Mouse (Mus musculus) retina, embryonic 14.5 days (tissue): Measurements from ENCODE around the gene Ly75.

Experiments used
- DNase-seq: peaks from one replicate; pipeline ENCODE4 v3.0.0-alpha.2; 2015; ENCODE audit warnings: low spot score

Gene Ly75

GRCm38 (mm10) chr2:60323411-60323810, 59.7 kb downstream of the Ly75 start:
- DNase-seq, result peak; percentile 31

GRCm38 (mm10) chr2:60322031-60322726, 60.9 kb downstream of the Ly75 start:
- DNase-seq, result no peak

- DNase-seq, result no peak
Observed at GRCm38 (mm10) chr2:60303796-60304195, 79.3 kb downstream of the Ly75 start.

- DNase-seq, result no peak
Observed at GRCm38 (mm10) chr2:60299323-60299722, 83.8 kb downstream of the Ly75 start.

GRCm38 (mm10) chr2:60298266-60298665, 84.8 kb downstream of the Ly75 start:
- no peak for DNase-seq

GRCm38 (mm10) chr2:60291381-60291780, 91.7 kb downstream of the Ly75 start:
- DNase-seq, result no peak

GRCm38 (mm10) chr2:60289451-60289850, 93.7 kb downstream of the Ly75 start:
- no peak for DNase-seq

- no peak for DNase-seq
Observed at GRCm38 (mm10) chr2:60288606-60289005, 94.5 kb downstream of the Ly75 start.

- no peak for DNase-seq
Observed at GRCm38 (mm10) chr2:60285107-60285617, 97.9 kb downstream of the Ly75 start.

GRCm38 (mm10) chr2:60284467-60284821, 98.7 kb downstream of the Ly75 start, which contains the start of gene Cd302:
Cd302 (minus strand) TSS chr2:60284488.
- no peak for DNase-seq

- DNase-seq, result peak; percentile 68
Observed at GRCm38 (mm10) chr2:60283751-60284466, 99.2 kb downstream of the Ly75 start.

- peak; percentile 15 for DNase-seq
Observed at GRCm38 (mm10) chr2:60283208-60283750, 99.8 kb downstream of the Ly75 start.

- no peak for DNase-seq
Observed at GRCm38 (mm10) chr2:60282625-60283024, 100.5 kb downstream of the Ly75 start.

- DNase-seq, result no peak
Observed at GRCm38 (mm10) chr2:60278627-60279026, 104.5 kb downstream of the Ly75 start.

GRCm38 (mm10) chr2:60269856-60270479, 113.1 kb downstream of the Ly75 start:
- no peak for DNase-seq

GRCm38 (mm10) chr2:60267567-60267966, 115.5 kb downstream of the Ly75 start:
- DNase-seq, result no peak

GRCm38 (mm10) chr2:60260621-60261350, 122.3 kb downstream of the Ly75 start:
- no peak for DNase-seq

GRCm38 (mm10) chr2:60259186-60259585, 123.9 kb downstream of the Ly75 start:
- no peak for DNase-seq

GRCm38 (mm10) chr2:60256751-60257150, 126.4 kb downstream of the Ly75 start:
- DNase-seq, result no peak

GRCm38 (mm10) chr2:60253506-60253905, 129.6 kb downstream of the Ly75 start:
- no peak for DNase-seq

- DNase-seq, result no peak
Observed at GRCm38 (mm10) chr2:60252782-60253181, 130.3 kb downstream of the Ly75 start.
